Mouse (Mus musculus): Measurements from ENCODE around the gene Msl1.
"Not testable (repeated sequence)": the region's sequence is repeated elsewhere in the genome, so short reads cannot be mapped to it uniquely, and the experiment has no call there.

- not testable (repeated sequence) for TF ChIP-seq POLR2AphosphoS2 (IDR thresholded peaks at IDR 0.05; ENCODE audit: insufficient read length, low read depth); POLR2A (IDR thresholded peaks at IDR 0.05; ENCODE audit: insufficient read length, low read depth); MYOD1 (IDR thresholded peaks at IDR 0.05; ENCODE audit: control insufficient read depth in 1 of 3, insufficient read length in 2 of 3, low read depth in 2 of 3); MYOG (IDR thresholded peaks at IDR 0.05; ENCODE audit: control insufficient read depth in 1 of 3, insufficient read depth in 1 of 3, insufficient read length in 2 of 3, low read depth in 2 of 3); E2F4 (IDR thresholded peaks at IDR 0.05; ENCODE audit: insufficient read depth); CEBPB (IDR thresholded peaks at IDR 0.05; ENCODE audit: insufficient read depth, poor library complexity, severe bottlenecking); USF1 (IDR thresholded peaks at IDR 0.05; ENCODE audit: low read depth); TCF12 (IDR thresholded peaks at IDR 0.05; ENCODE audit: insufficient read depth, poor library complexity, severe bottlenecking); MAX (IDR thresholded peaks at IDR 0.05; ENCODE audit: low read depth); REST (IDR thresholded peaks at IDR 0.05; ENCODE audit: insufficient read depth, insufficient read length)
Observed at GRCm38 (mm10) chr11:98826071-98826470, 30.8 kb downstream of the Msl1 start.
